Mouse (Mus musculus): Measurements from ENCODE around the gene Zkscan7. TPM values are rescaled to one million over a fixed set of nuclear protein-coding genes. Genes with fewer than 3 reads are reported as not detected.

Gene Zkscan7
- polyA plus RNA-seq, 1 experiment from 2014 or later, result 4.3 TPM

DNA sequence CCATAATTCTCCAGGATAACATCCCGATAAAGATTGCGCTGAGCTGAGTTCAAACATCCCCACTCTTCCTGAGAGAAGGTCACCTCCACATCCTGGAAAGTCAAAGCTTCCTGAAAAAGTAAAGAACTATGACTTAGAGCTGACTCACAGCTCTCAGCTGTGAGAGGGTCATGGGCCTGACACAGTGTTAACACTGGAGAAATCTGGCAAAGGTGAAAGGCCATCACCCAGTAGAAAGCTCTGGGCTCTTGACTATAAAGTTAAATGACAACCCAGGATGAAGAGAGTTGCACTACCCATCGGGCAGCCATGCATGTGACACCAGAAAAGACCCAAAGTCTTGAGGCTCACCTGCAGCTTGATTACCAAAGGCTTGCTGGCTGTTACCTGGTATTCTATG, 28.8 kb upstream of the Zkscan7 start:
- Histone ChIP-seq H3K27ac (no peak overlapping the region), H3K9me3 (no peaks in the 10 kb centered on the region; the same call in 1 of the 2 replicates), H3K36me3 (peaks cover 91% of the 10 kb centered on the region), H3K4me1 (no peaks in the 10 kb centered on the region), H3K4me2 (replicated peaks) (no peak overlapping the region), H3K27me3 (no peaks in the 10 kb centered on the region), H3K9ac (no peak overlapping the region), H3K4me3 (no peak overlapping the region)
- WGBS, result 97% methylated on average over 3 of the region's 3 CpGs
- ATAC-seq (ENCODE audit: insufficient number of reproducible peaks, insufficient read depth, low FRiP score, low TSS enrichment), result no peak

DNA sequence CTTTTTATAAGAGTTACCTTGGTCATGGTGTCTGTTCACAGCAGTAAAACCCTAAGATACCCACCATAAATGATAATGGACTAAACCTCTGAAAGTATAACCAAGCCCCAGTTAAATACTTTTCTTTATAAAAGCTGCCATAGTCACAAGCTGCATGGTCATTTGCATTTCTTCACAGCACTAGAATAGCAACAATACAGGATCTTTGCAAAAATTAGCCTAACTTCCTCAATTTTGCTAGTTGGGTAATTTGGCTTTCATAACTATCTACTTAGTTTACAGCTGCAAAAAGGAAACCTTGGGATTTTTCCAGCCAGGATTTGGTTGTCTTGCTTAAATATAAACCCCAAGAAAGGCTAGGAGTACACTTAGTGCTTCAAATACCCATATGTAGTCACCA, 24.7 kb upstream of the Zkscan7 start:
- ATAC-seq (ENCODE audit: insufficient number of reproducible peaks, insufficient read depth, low FRiP score, low TSS enrichment), result no peak
- no peaks in the 10 kb centered on the region for H3K27me3 ChIP-seq
- H3K9ac ChIP-seq, result no peak overlapping the region
- no peaks in the 10 kb centered on the region; the same call in 1 of the 2 replicates for H3K9me3 ChIP-seq
- no peak overlapping the region for H3K4me2 ChIP-seq (replicated peaks)
- H3K36me3 ChIP-seq, result peaks cover 63% of the 10 kb centered on the region
- peaks cover 15% of the 10 kb centered on the region for H3K4me1 ChIP-seq
- H3K27ac ChIP-seq, result no peak overlapping the region
- H3K4me3 ChIP-seq, result no peak overlapping the region

GRCm38 (mm10) chr9:122863731-122864130, 21.8 kb upstream of the Zkscan7 start:
- H3K4me3 ChIP-seq, result no peak overlapping the region
- peaks cover 37% of the 10 kb centered on the region for H3K36me3 ChIP-seq
- 91% methylated on average over 2 of the region's 2 CpGs for WGBS
- no peak overlapping the region for H3K9ac ChIP-seq
- ATAC-seq (ENCODE audit: insufficient number of reproducible peaks, insufficient read depth, low FRiP score, low TSS enrichment), result no peak
- no peaks in the 10 kb centered on the region; the same call in 1 of the 2 replicates for H3K9me3 ChIP-seq
- H3K4me2 ChIP-seq (replicated peaks), result no peak overlapping the region
- no peak overlapping the region for H3K27ac ChIP-seq
- peaks cover 15% of the 10 kb centered on the region for H3K4me1 ChIP-seq
- H3K27me3 ChIP-seq, result no peaks in the 10 kb centered on the region

DNA sequence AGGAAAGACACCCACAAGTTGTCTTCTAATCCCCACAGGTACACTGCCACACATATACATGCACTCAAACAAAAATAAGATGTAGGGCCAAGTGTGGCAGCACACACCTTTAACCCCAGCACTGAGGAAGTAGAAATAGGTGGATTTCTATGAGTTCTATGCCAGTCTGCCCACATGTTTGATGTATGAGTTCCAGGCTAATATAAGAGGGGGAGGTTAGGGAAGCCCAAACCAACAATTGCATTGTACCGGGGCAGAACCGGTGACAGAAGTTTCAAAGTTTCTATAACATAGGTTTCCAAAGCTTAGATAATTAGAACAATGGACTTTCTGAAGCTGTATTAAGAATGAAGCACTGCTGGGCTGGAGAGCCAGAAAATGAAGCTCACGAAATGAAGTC, 20.6 kb upstream of the Zkscan7 start:
- H3K4me2 ChIP-seq (replicated peaks), result peak overlapping the region; percentile 65

DNA sequence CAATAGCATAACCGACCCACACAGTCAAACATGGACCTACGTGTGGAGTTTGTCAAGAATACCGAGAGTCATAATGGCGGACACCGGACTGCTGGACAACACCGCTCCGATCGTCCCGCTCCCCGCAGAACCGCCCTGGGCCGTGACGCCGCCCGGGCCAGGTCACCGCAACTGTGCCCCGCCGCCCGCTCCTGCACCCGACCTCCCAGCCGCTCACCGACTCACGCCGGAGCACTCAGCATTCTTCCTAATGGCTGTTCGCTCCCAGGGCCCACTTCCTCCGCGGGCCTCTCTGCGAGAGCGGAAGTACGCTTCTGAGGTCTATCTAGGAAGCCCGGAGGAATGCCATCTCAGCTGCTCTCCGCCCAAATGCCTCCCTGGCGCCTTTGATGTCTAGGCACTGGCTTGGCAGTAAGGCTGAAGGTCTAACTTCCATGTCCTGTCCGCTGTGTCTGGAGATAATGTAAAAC, 19.8 kb upstream of the Zkscan7 start, which contains the start of gene Zfp445:
Gene Zfp445 (minus strand): TSS at position 310 of the 470 bp plus-strand sequence.
- 1% methylated on average over 34 of the region's 34 CpGs for WGBS
- Histone ChIP-seq H3K4me1 (peaks cover 15% of the 10 kb centered on the region), H3K4me3 (peak within 1 kb of the TSS; percentile 86), H3K27me3 (no peaks in the 10 kb centered on the region), H3K4me2 (replicated peaks) (peak within 1 kb of the TSS; percentile 65), H3K36me3 (peaks cover 18% of the 10 kb centered on the region), H3K9ac (peak within 1 kb of the TSS; percentile 89), H3K27ac (peak within 1 kb of the TSS; percentile 77; the same call in 1 of the 2 replicates), H3K9me3 (no peaks in the 10 kb centered on the region)
- ATAC-seq (ENCODE audit: insufficient number of reproducible peaks, insufficient read depth, low FRiP score, low TSS enrichment), result peak; percentile 88

More for the DNA sequence above, 20.6 kb upstream of the Zkscan7 start:
- Histone ChIP-seq H3K4me3 (peak overlapping the region; percentile 86), H3K9ac (peak overlapping the region; percentile 89), H3K27ac (no peak overlapping the region), H3K4me1 (peaks cover 15% of the 10 kb centered on the region), H3K27me3 (no peaks in the 10 kb centered on the region), H3K9me3 (no peaks in the 10 kb centered on the region; the same call in 1 of the 2 replicates), H3K36me3 (peaks cover 27% of the 10 kb centered on the region)
- no peak for ATAC-seq (ENCODE audit: insufficient number of reproducible peaks, insufficient read depth, low FRiP score, low TSS enrichment)
- 64% methylated on average over 3 of the region's 3 CpGs for WGBS

DNA sequence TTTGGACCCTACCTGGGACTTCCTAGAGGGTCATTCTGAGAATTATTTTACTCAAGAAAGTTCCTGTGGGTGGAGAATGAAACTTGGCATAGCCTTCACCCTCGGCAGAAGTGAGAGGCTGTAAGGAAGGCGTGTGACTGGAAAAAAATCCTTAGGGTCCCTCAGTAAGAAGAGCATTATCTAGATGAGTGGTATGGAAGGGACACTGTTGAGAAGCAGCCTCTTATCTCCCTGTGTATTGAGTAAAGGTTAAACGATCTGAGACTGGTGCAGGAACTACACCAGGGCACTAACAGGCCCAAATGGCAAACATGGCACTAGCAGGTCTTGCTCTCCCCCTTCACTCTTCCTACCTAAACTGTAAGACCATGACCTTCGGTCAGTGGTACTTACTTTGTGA, 19.3 kb upstream of the Zkscan7 start:
- no peak for ATAC-seq (ENCODE audit: insufficient number of reproducible peaks, insufficient read depth, low FRiP score, low TSS enrichment)
- 83% methylated on average over 4 of the region's 4 CpGs for WGBS
- Histone ChIP-seq H3K36me3 (peaks cover 13% of the 10 kb centered on the region), H3K4me1 (peaks cover 15% of the 10 kb centered on the region), H3K9me3 (no peaks in the 10 kb centered on the region), H3K27ac (no peak overlapping the region), H3K27me3 (no peaks in the 10 kb centered on the region), H3K9ac (no peak overlapping the region), H3K4me3 (peak overlapping the region; percentile 86), H3K4me2 (replicated peaks) (peak overlapping the region; percentile 65)

DNA sequence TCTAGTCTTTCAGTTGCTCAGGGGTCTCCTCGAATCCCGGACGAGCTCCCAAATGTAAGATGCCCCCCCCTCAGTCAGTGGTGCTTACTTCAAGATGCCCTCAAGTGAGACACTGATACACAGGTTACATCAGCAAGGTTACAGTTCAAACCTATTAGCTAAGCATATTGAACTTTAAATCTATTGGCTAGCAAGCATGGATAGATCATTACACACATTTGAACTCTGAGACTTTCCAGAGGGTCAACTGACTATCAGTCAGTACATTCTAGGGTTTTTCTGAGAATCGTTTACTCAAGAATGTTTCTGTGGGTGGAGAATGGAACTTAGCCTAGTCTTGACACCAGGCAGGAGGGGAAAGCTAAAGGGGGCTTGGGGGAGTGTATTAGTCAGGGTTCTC, 12.9 kb upstream of the Zkscan7 start:
- H3K4me1 ChIP-seq, result no peaks in the 10 kb centered on the region
- H3K27me3 ChIP-seq, result no peaks in the 10 kb centered on the region
- no peaks in the 10 kb centered on the region for H3K9me3 ChIP-seq
- ATAC-seq (ENCODE audit: insufficient number of reproducible peaks, insufficient read depth, low FRiP score, low TSS enrichment), result no peak
- H3K4me2 ChIP-seq (replicated peaks), result no peak overlapping the region
- WGBS, result 86% methylated on average over 4 of the region's 4 CpGs
- H3K36me3 ChIP-seq, result no peaks in the 10 kb centered on the region
- no peak overlapping the region for H3K9ac ChIP-seq
- no peak overlapping the region for H3K4me3 ChIP-seq
- H3K27ac ChIP-seq, result no peak overlapping the region

DNA sequence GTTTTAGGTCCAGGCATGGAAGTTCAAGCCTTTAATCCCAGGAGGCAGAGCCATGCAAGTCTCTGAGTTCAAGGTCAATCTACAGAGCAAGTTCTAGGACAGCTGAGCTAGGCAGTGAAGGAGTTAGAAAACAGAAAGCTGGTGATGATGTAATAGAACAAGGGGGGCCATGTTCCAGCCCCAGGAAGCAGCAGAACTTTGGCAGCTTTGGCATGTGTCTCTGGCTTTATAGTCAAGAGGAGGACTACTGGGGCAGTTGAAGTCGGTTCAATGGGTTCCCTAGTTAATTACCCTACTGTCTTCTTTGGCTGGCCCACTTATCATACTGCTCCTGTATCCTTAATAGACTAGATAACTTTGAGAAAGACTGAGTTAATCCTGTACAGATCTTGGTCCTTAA, 10.8 kb upstream of the Zkscan7 start:
- Histone ChIP-seq H3K9ac (no peak overlapping the region), H3K27me3 (no peaks in the 10 kb centered on the region), H3K36me3 (no peaks in the 10 kb centered on the region), H3K4me2 (replicated peaks) (no peak overlapping the region), H3K27ac (no peak overlapping the region), H3K4me1 (no peaks in the 10 kb centered on the region), H3K4me3 (no peak overlapping the region), H3K9me3 (no peaks in the 10 kb centered on the region)
- WGBS, result 77% methylated on average over 1 of the region's 1 CpGs
- ATAC-seq (ENCODE audit: insufficient number of reproducible peaks, insufficient read depth, low FRiP score, low TSS enrichment), result no peak

- no peaks in the 10 kb centered on the region for H3K27me3 ChIP-seq
- no peak overlapping the region for H3K9ac ChIP-seq
- H3K4me2 ChIP-seq (replicated peaks), result no peak overlapping the region
- no peaks in the 10 kb centered on the region for H3K4me1 ChIP-seq
- no peaks in the 10 kb centered on the region for H3K36me3 ChIP-seq
- ATAC-seq (ENCODE audit: insufficient number of reproducible peaks, insufficient read depth, low FRiP score, low TSS enrichment), result no peak
- no peak overlapping the region for H3K27ac ChIP-seq
- H3K4me3 ChIP-seq, result no peak overlapping the region
- WGBS, result 92% methylated on average over 2 of the region's 2 CpGs
- no peaks in the 10 kb centered on the region for H3K9me3 ChIP-seq
Observed at GRCm38 (mm10) chr9:122875145-122875544, 10.3 kb upstream of the Zkscan7 start.

GRCm38 (mm10) chr9:122886372-122887179, 1.1 kb downstream of the Zkscan7 start:
- H3K9me3 ChIP-seq, result no peaks in the 10 kb centered on the region
- 6% methylated on average over 54 of the region's 54 CpGs for WGBS
- H3K4me1 ChIP-seq, result peaks cover 4% of the 10 kb centered on the region; the same call in 1 of the 2 replicates
- H3K4me2 ChIP-seq (replicated peaks), result peak overlapping the region; percentile 77
- peaks cover 12% of the 10 kb centered on the region; the same call in 1 of the 2 replicates for H3K36me3 ChIP-seq
- no peaks in the 10 kb centered on the region for H3K27me3 ChIP-seq
- ATAC-seq (ENCODE audit: insufficient number of reproducible peaks, insufficient read depth, low FRiP score, low TSS enrichment), result peak; percentile 72
- peak overlapping the region; percentile 77 for H3K9ac ChIP-seq
- H3K4me3 ChIP-seq, result peak overlapping the region; percentile 76
- no peak overlapping the region for H3K27ac ChIP-seq

DNA sequence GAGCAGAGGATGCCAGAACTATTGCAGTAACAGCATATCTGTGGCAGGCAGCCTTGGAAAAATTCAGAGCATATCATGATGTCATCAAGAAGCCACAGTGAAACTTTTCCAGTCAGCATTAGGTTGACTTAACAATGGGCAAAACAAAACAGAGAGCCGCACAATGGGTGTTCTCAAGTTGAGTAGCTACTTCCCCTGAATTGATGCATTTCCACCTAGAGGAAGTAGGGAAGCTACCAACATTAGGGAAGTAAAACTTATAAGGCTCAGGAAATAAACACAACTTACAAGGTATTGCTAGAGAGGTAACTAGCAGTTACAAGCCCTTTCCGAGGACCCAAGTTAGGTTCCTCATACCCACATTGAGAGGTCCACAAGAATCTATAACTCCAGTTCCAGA, 15.6 kb downstream of the Zkscan7 start:
- Histone ChIP-seq H3K36me3 (peaks cover under 1% of the 10 kb centered on the region), H3K27me3 (no peaks in the 10 kb centered on the region), H3K4me1 (no peaks in the 10 kb centered on the region), H3K4me2 (replicated peaks) (no peak overlapping the region), H3K9ac (no peak overlapping the region), H3K9me3 (0 out of 2 replicates have a peak, but pooled peaks cover under 1% of the 10 kb centered on the region), H3K4me3 (no peak overlapping the region), H3K27ac (no peak overlapping the region)
- 92% methylated on average over 2 of the region's 2 CpGs for WGBS
- ATAC-seq (ENCODE audit: insufficient number of reproducible peaks, insufficient read depth, low FRiP score, low TSS enrichment), result no peak

Measured in embryonic facial prominence, embryonic 12.5 days (tissue).